Comparison of ENCODE assay signal across 8 mouse cellular contexts in genomic region chr2:131955264-131955663, GRCm38 (mm10). TPM values are rescaled to one million over a fixed set of nuclear protein-coding genes. Genes with fewer than 3 reads are reported as not detected.
DNase-seq lines count a peak whose midpoint lies in the region; ATAC-seq and TF ChIP-seq lines count a peak whose summit lies in the region.

No protein-coding gene starts in this region.

- H3K79me2 ChIP-seq in MEL (ENCODE audit: control insufficient read depth, insufficient read depth, low read length, poor library complexity): no peaks in the 10 kb centered on the region

- no peak for TF ChIP-seq CTCF in MEL (IDR thresholded peaks at IDR 0.05 in 2 of 3, conservative IDR thresholded peaks at IDR 0.05 in 1 of 3; ENCODE audit: control insufficient read depth in 1 of 3, insufficient read depth in 1 of 3, low read depth in 2 of 3, low read length in 3 of 3, poor library complexity in 1 of 3, severe bottlenecking in 1 of 3)

- peak overlapping the region; percentile 11; the same call in 1 of the 2 replicates for H3K27ac ChIP-seq in MEL (ENCODE audit: control insufficient read depth, low read depth, low read length)
- no peak overlapping the region for H3K27ac ChIP-seq in forebrain, embryonic 12.5 days
- H3K27ac ChIP-seq in intestine, embryonic 14.5 days (ENCODE audit: low read depth): no peak overlapping the region
- no peak overlapping the region for H3K27ac ChIP-seq in neural tube, embryonic 13.5 days (replicated peaks)

- H3K4me2 ChIP-seq in forebrain, embryonic 12.5 days: peak overlapping the region; percentile 52
- H3K4me2 ChIP-seq in intestine, embryonic 14.5 days (ENCODE audit: low read length): peak overlapping the region; percentile 65
- peak overlapping the region; percentile 62 for H3K4me2 ChIP-seq in neural tube, embryonic 13.5 days

- WGBS in forebrain, embryonic 12.5 days: 7% methylated on average over 17 of the region's 17 CpGs
- 4% methylated on average over 17 of the region's 17 CpGs for WGBS in intestine, embryonic 14.5 days
- WGBS in neural tube, embryonic 13.5 days: 3% methylated on average over 17 of the region's 17 CpGs

- H3K4me1 ChIP-seq in MEL (ENCODE audit: control insufficient read depth in 1 of 2, insufficient read depth in 2 of 2, low read length in 2 of 2): peaks cover 0 to 3% of the 10 kb centered on the region in 2 experiments; a peak in 1 of 4 replicates
- H3K4me1 ChIP-seq in forebrain, embryonic 12.5 days: peaks cover 13% of the 10 kb centered on the region
- 0 out of 2 replicates have a peak, but pooled peaks cover 5% of the 10 kb centered on the region for H3K4me1 ChIP-seq in intestine, embryonic 14.5 days (replicated peaks; ENCODE audit: control insufficient read depth, insufficient read depth, low read length)
- H3K4me1 ChIP-seq in neural tube, embryonic 13.5 days (replicated peaks): peaks cover 18% of the 10 kb centered on the region

- peak overlapping the region; percentile 44 to 57 for H3K4me3 ChIP-seq in MEL (ENCODE audit: control insufficient read depth in 1 of 2, insufficient read depth in 1 of 2, low read depth in 2 of 2, low read length in 2 of 2)
- peak overlapping the region; percentile 32 for H3K4me3 ChIP-seq in forebrain, embryonic 12.5 days (replicated peaks)
- H3K4me3 ChIP-seq in intestine, embryonic 14.5 days (ENCODE audit: low read depth, low read length): peak overlapping the region; percentile 30
- H3K4me3 ChIP-seq in neural tube, embryonic 13.5 days: peak overlapping the region; percentile 40

- no peak for TF ChIP-seq EP300 in MEL (IDR thresholded peaks at IDR 0.05; ENCODE audit: low read depth in 1 of 2, low read length in 2 of 2)

- peak; percentile 35 for DNase-seq in CD4-positive helper T cell, adult 2 months (ENCODE audit: low read depth, low spot score)
- DNase-seq in MEL (ENCODE audit: low read depth, low spot score) (peak; percentile 89), MN1 (ENCODE audit: low spot score) (no peak)
- peak; percentile 66 for DNase-seq in intestine, embryonic 14.5 days (ENCODE audit: low spot score)
- DNase-seq in lung, adult 18-20 months: peak; percentile 79 to 84
- DNase-seq in left cerebral cortex, adult 9 months (ENCODE audit: low spot score in 2 of 2): no peak

- peak; percentile 83 for ATAC-seq in forebrain, embryonic 12.5 days (ENCODE audit: low FRiP score)
- ATAC-seq in intestine, embryonic 14.5 days (replicated peaks; ENCODE audit: low FRiP score, low TSS enrichment, low read depth): 0 out of 2 replicates have a peak, but pooled peaks have one; percentile 15
- peak; percentile 75 for ATAC-seq in neural tube, embryonic 13.5 days (ENCODE audit: low read depth)

- H3K9ac ChIP-seq in MEL (ENCODE audit: control insufficient read depth, low read depth, low read length, poor library complexity, severe bottlenecking): peak overlapping the region; percentile 45
- H3K9ac ChIP-seq in forebrain, embryonic 12.5 days: peak overlapping the region; percentile 4; the same call in 1 of the 2 replicates
- H3K9ac ChIP-seq in intestine, embryonic 14.5 days (ENCODE audit: low read length): no peak overlapping the region
- H3K9ac ChIP-seq in neural tube, embryonic 13.5 days: peak overlapping the region; percentile 31; the same call in 1 of the 2 replicates

- H3K36me3 ChIP-seq in MEL (ENCODE audit: control insufficient read depth in 1 of 2, insufficient read depth in 2 of 2, low read length in 2 of 2): peaks cover 0 to 2% of the 10 kb centered on the region in 2 experiments; a peak in 1 of 4 replicates
- no peaks in the 10 kb centered on the region for H3K36me3 ChIP-seq in forebrain, embryonic 12.5 days (replicated peaks)
- H3K36me3 ChIP-seq in intestine, embryonic 14.5 days (ENCODE audit: control insufficient read depth, insufficient read depth, low read length): no peaks in the 10 kb centered on the region
- H3K36me3 ChIP-seq in neural tube, embryonic 13.5 days: no peaks in the 10 kb centered on the region

- no peaks in the 10 kb centered on the region for H3K9me3 ChIP-seq in MEL (replicated peaks; ENCODE audit: insufficient read depth, low read length)
- H3K9me3 ChIP-seq in forebrain, embryonic 12.5 days: no peaks in the 10 kb centered on the region
- no peaks in the 10 kb centered on the region for H3K9me3 ChIP-seq in intestine, embryonic 14.5 days (ENCODE audit: control insufficient read depth, low read length)
- no peaks in the 10 kb centered on the region for H3K9me3 ChIP-seq in neural tube, embryonic 13.5 days

- no peak for TF ChIP-seq POLR2A in MEL (IDR thresholded peaks at IDR 0.05; ENCODE audit: control insufficient read depth in 1 of 2, insufficient read depth in 1 of 2, low read depth in 1 of 2, low read length in 2 of 2, poor library complexity in 1 of 2)

- TF ChIP-seq RAD21 in MEL (IDR thresholded peaks at IDR 0.05; ENCODE audit: low read depth, low read length): no peak

- H3K27me3 ChIP-seq in MEL (ENCODE audit: control insufficient read depth in 1 of 2, insufficient read depth in 2 of 2, low read length in 2 of 2): no peaks in the 10 kb centered on the region
- H3K27me3 ChIP-seq in forebrain, embryonic 12.5 days: peaks cover 47% of the 10 kb centered on the region
- H3K27me3 ChIP-seq in intestine, embryonic 14.5 days (replicated peaks; ENCODE audit: control insufficient read depth, insufficient read depth, low read length): peaks cover 41% of the 10 kb centered on the region
- H3K27me3 ChIP-seq in neural tube, embryonic 13.5 days: peaks cover 46% of the 10 kb centered on the region

TF ChIP-seq in MEL, 35 proteins besides CTCF, POLR2A, EP300 and RAD21:
- TF ChIP-seq SMC3 (IDR thresholded peaks at IDR 0.05; ENCODE audit: low read depth, low read length) (no peak), MAX (IDR thresholded peaks at IDR 0.05; ENCODE audit: low read length) (peak; percentile 72), USF2 (IDR thresholded peaks at IDR 0.05; ENCODE audit: borderline replicate concordance in 1 of 2, insufficient read depth in 1 of 2, low read depth in 1 of 2, low read length in 2 of 2) (no peak), USF1 (IDR thresholded peaks at IDR 0.05; ENCODE audit: low read depth, low read length) (peak; percentile 67), BHLHE40 (IDR thresholded peaks at IDR 0.05; ENCODE audit: borderline replicate concordance, low read depth, low read length) (peak; percentile 66; the same call in 1 of the 2 replicates), MXI1 (IDR thresholded peaks at IDR 0.05; ENCODE audit: low read depth, low read length) (peak; percentile 90), ELF1 (IDR thresholded peaks at IDR 0.05; ENCODE audit: low read depth, low read length) (peak; percentile 65; the same call in 1 of the 2 replicates), HCFC1 (IDR thresholded peaks at IDR 0.05; ENCODE audit: low read depth, low read length) (no peak), POLR2AphosphoS2 (IDR thresholded peaks at IDR 0.05; ENCODE audit: low read length) (no peak), JUND (IDR thresholded peaks at IDR 0.05; ENCODE audit: low read depth, low read length) (no peak), SIN3A (IDR thresholded peaks at IDR 0.05; ENCODE audit: low read length) (peak; percentile 76)

RNA-seq across cellular contexts. Expression of gene Prnd, which starts 4.6 kb away (rescaled TPM):
- not detected in 2 replicates for total RNA-seq in MEL (2012; rRNA removed)
- polyA plus RNA-seq in MEL (2012; ENCODE audit: insufficient read depth in 1 of 2, insufficient read length in 2 of 2, low read depth in 1 of 2, low replicate concordance in 2 of 2, missing spikeins in 1 of 2): under 1 TPM in 1 of 2 experiments, not detected in 1; 0.06 TPM
- polyA plus RNA-seq in forebrain, embryonic 12.5 days (2016; fragmentation: Nextera tagmentation; extraction: Ambion mirVana): 7.0 and 7.3 TPM in 2 replicates
- 43.0 and 47.8 TPM in 2 replicates for polyA plus RNA-seq in intestine, embryonic 14.5 days (2014; fragmentation: Nextera tagmentation; extraction: Ambion mirVana)
- polyA plus RNA-seq in neural tube, embryonic 13.5 days (2015; fragmentation: Nextera tagmentation; extraction: Ambion mirVana): 11.5 and 13.9 TPM in 2 replicates

RNA-seq across cellular contexts. Expression of gene Prn, which starts 45.5 kb away (rescaled TPM):
- total RNA-seq in MEL (2012; rRNA removed): not detected in 2 replicates
- polyA plus RNA-seq in MEL (2012; ENCODE audit: insufficient read depth in 1 of 2, insufficient read length in 2 of 2, low read depth in 1 of 2, low replicate concordance in 2 of 2, missing spikeins in 1 of 2): not detected
- not detected in 2 replicates for polyA plus RNA-seq in forebrain, embryonic 12.5 days (2016; fragmentation: Nextera tagmentation; extraction: Ambion mirVana)
- polyA plus RNA-seq in intestine, embryonic 14.5 days (2014; fragmentation: Nextera tagmentation; extraction: Ambion mirVana): not detected in 2 replicates
- polyA plus RNA-seq in neural tube, embryonic 13.5 days (2015; fragmentation: Nextera tagmentation; extraction: Ambion mirVana): not detected in 2 replicates

RNA-seq across cellular contexts. Expression of gene Prnp, which starts 45.5 kb away (rescaled TPM):
- 17.1 and 18.3 TPM in 2 replicates for total RNA-seq in MEL (2012; rRNA removed)
- polyA plus RNA-seq in MEL (2012; ENCODE audit: insufficient read depth in 1 of 2, insufficient read length in 2 of 2, low read depth in 1 of 2, low replicate concordance in 2 of 2, missing spikeins in 1 of 2): 10 to 100 TPM in 1 of 2 experiments, not detected in 1; 24.0 TPM
- polyA plus RNA-seq in forebrain, embryonic 12.5 days (2016; fragmentation: Nextera tagmentation; extraction: Ambion mirVana): 66.4 and 67.7 TPM in 2 replicates
- polyA plus RNA-seq in intestine, embryonic 14.5 days (2014; fragmentation: Nextera tagmentation; extraction: Ambion mirVana): 41.3 and 43.0 TPM in 2 replicates
- polyA plus RNA-seq in neural tube, embryonic 13.5 days (2015; fragmentation: Nextera tagmentation; extraction: Ambion mirVana): 128 and 129 TPM in 2 replicates

Comparison
In these comparisons a context has a peak if more than half of its experiments do, and no peak if none do; other contexts are left out.
1. DNase-seq: peak in CD4-positive helper T cell, adult 2 months (single experiment), MEL (single experiment), intestine, embryonic 14.5 days (single experiment) and lung, adult 18-20 months (2 of 2); none in MN1 (single experiment) and left cerebral cortex, adult 9 months (0 of 2).
2. ATAC-seq: peak in every context shown above with its lines; median percentile 83 in forebrain, embryonic 12.5 days; 75 in neural tube, embryonic 13.5 days; 15 in intestine, embryonic 14.5 days.
3. Peak in every context shown above with its lines, with median percentiles within 50 percentile points of each other: H3K4me3 ChIP-seq and H3K4me2 ChIP-seq.